Comparison of ENCODE assay signal across 25 mouse cellular contexts in the genomic region with DNA sequence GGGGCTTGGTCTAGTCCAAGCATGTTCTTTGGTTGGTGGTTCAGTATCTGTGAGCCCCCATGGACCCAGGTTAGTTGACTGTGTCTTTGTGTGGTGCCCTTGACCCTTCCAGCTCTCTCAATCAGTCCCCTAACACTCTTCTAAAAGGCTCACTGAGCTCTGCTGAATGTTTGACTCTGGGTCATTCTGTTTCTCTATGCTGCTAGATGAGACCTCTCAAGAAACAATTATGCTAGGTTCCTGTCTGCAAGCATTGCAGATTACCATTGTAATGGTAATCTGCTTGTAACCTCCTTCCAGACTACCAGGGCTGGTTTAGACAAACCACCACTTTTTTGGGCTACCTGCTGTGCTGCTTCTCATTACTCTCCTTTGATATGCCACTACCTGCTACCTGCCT.
"Had no signal": no experiment of that assay in that cellular context is flagged by ENCODE, and none has a peak within 500 bp of the region (broad histone marks: within the 10 kb centered on the region; RNA-seq: fewer than 3 reads in every experiment).

No protein-coding gene starts in this region.

- H3K36me3 ChIP-seq: heart, embryonic 13.5 days; heart, embryonic 15.5 days; hindbrain, embryonic 13.5 days; hindbrain, embryonic 15.5 days; kidney, embryonic 15.5 days; limb, embryonic 10.5 days; limb, embryonic 12.5 days; liver, embryonic 13.5 days; liver, embryonic 15.5 days had no signal

- H3K9me3 ChIP-seq: heart, embryonic 13.5 days; heart, embryonic 15.5 days; hindbrain, embryonic 13.5 days; hindbrain, embryonic 15.5 days; kidney, embryonic 15.5 days; limb, embryonic 10.5 days; limb, embryonic 12.5 days; liver, embryonic 13.5 days; liver, embryonic 15.5 days had no signal

- H3K27me3 ChIP-seq: heart, embryonic 13.5 days; heart, embryonic 15.5 days; hindbrain, embryonic 13.5 days; hindbrain, embryonic 15.5 days; kidney, embryonic 15.5 days; limb, embryonic 12.5 days; liver, embryonic 13.5 days; liver, embryonic 15.5 days had no signal

- H3K9ac ChIP-seq: heart, embryonic 13.5 days; heart, embryonic 15.5 days; hindbrain, embryonic 13.5 days; hindbrain, embryonic 15.5 days; kidney, embryonic 15.5 days; limb, embryonic 12.5 days; liver, embryonic 13.5 days; liver, embryonic 15.5 days; liver, postnatal 0 days had no signal

- H3K27ac ChIP-seq: heart, adult 2 months; heart, embryonic 13.5 days; heart, embryonic 15.5 days; hindbrain, embryonic 13.5 days; hindbrain, embryonic 15.5 days; hindbrain, postnatal 0 days; kidney, embryonic 15.5 days; kidney, postnatal 0 days; limb, embryonic 10.5 days; limb, embryonic 12.5 days; liver, embryonic 13.5 days; liver, embryonic 15.5 days had no signal

- H3K4me1 ChIP-seq: heart, embryonic 13.5 days; heart, embryonic 15.5 days; hindbrain, embryonic 13.5 days; hindbrain, embryonic 15.5 days; kidney, embryonic 15.5 days; limb, embryonic 10.5 days; limb, embryonic 12.5 days; liver, embryonic 13.5 days; liver, embryonic 15.5 days had no signal

- H3K4me3 ChIP-seq: heart, adult 2 months; heart, embryonic 13.5 days; heart, embryonic 15.5 days; hindbrain, embryonic 13.5 days; hindbrain, embryonic 15.5 days; kidney, embryonic 15.5 days; limb, embryonic 10.5 days; limb, embryonic 12.5 days; liver, embryonic 13.5 days; liver, embryonic 15.5 days had no signal

- DNase-seq: gastrocnemius, postnatal 14 days; gastrocnemius, postnatal 36 days; heart, adult 2 months; heart, postnatal 14 days; heart, postnatal 36 days; kidney, adult 11 months; kidney, adult 2 months; kidney, adult 9 months; kidney, postnatal 14 days; kidney, postnatal 36 days; layer of hippocampus, adult 9-11 months; layer of hippocampus, postnatal 36 days; liver; liver, embryonic 13.5 days; liver, postnatal 0 days had no signal
